Mouse (Mus musculus) embryonic facial prominence, embryonic 11.5 days (tissue): ENCODE data around the gene Mylk. TPM values are rescaled to one million over a fixed set of nuclear protein-coding genes. Genes with fewer than 3 reads are reported as not detected.

Experiments used
- ATAC-seq: fragments of 200-750 bp; cut with Nextera tagmentation; replicated peaks from 2 replicates; pipeline ENCODE4 v1.8.0; 2017; ENCODE audit warnings: low read depth; ENCODE audit not compliant: insufficient number of reproducible peaks, low FRiP score, low TSS enrichment
- DNase-seq: peaks from one replicate; pipeline ENCODE4 v3.0.0-alpha.2; 2015; ENCODE audit warnings: low spot score
- H3K27ac ChIP-seq: fragments of 300-500 bp; sonication (generic); replicated peaks from 2 replicates; pipeline ENCODE4 v1.5.1; 2014; ENCODE audit warnings: mild to moderate bottlenecking, low read depth, low read length, control low read depth
- H3K27me3 ChIP-seq: fragments of 300-500 bp; sonication (generic); 2 replicates; pipeline ENCODE4 v1.6.1; 2014; ENCODE audit warnings: mild to moderate bottlenecking, low read length, moderate library complexity, mixed read lengths; ENCODE audit not compliant: control insufficient read depth, insufficient read depth
- H3K36me3 ChIP-seq: fragments of 300-500 bp; sonication (generic); replicated peaks from 2 replicates; pipeline ENCODE4 v1.6.1; 2014; ENCODE audit warnings: low read depth, mild to moderate bottlenecking, low read length, moderate library complexity, mixed read lengths; ENCODE audit not compliant: control insufficient read depth, insufficient read depth
- H3K4me1 ChIP-seq: fragments of 300-500 bp; sonication (generic); 2 replicates; pipeline ENCODE4 v1.6.1; 2014; ENCODE audit warnings: low read length, mixed read lengths; ENCODE audit not compliant: control insufficient read depth, insufficient read depth
- H3K4me2 ChIP-seq: fragments of 300-500 bp; sonication (generic); 2 replicates; pipeline ENCODE4 v1.6.1; 2014; ENCODE audit warnings: low read depth, mild to moderate bottlenecking, control low read depth, low read length, moderate library complexity
- H3K4me3 ChIP-seq: fragments of 300-500 bp; sonication (generic); 2 replicates; pipeline ENCODE4 v1.5.1; 2014; ENCODE audit warnings: low read depth, low read length, control low read depth
- H3K9ac ChIP-seq: fragments of 300-500 bp; sonication (generic); replicated peaks from 2 replicates; pipeline ENCODE4 v1.6.1; 2014; ENCODE audit warnings: mild to moderate bottlenecking, control low read depth, low read length
- H3K9me3 ChIP-seq: fragments of 300-500 bp; sonication (generic); replicated peaks from 2 replicates; pipeline ENCODE4 v1.6.1; 2016; ENCODE audit warnings: mild to moderate bottlenecking, low read length, inconsistent platforms, mixed read lengths; ENCODE audit not compliant: control insufficient read depth
- WGBS: fragments of 180-500 bp; shearing (Covaris S2); extraction: QIAGEN DNeasy Blood & Tissue Kit; methylation state at CpG from one replicate; pipeline ENCODE4 v1.1.7; 2014; 5-methylcytosine and 5-hydroxymethylcytosine counted together
- polyA plus RNA-seq: library from polyadenylated mRNA; unstranded; fragments of >200 nt; fragmentation: Nextera tagmentation; extraction: Ambion mirVana; gene quantifications from 2 replicates; pipeline ENCODE4 v1.2.1, GENCODE M21; 2014

Mylk gene
- polyA plus RNA-seq, 1 experiment from 2014 or later, result 5.8 TPM

GRCm38 (mm10) chr16:34991365-34991764 lies 246.4 kb downstream of the Mylk start:
- DNase-seq (no peak), ATAC-seq (no peak)
- no peaks in the 10 kb centered on the region for H3K27me3 ChIP-seq
- no peaks in the 10 kb centered on the region for H3K4me1 ChIP-seq
- no peak overlapping the region for H3K4me3 ChIP-seq
- 73% methylated on average over 3 of the region's 3 CpGs for WGBS
- no peak overlapping the region for H3K27ac ChIP-seq
- H3K36me3 ChIP-seq, result no peaks in the 10 kb centered on the region
- no peak overlapping the region for H3K4me2 ChIP-seq
- H3K9ac ChIP-seq, result no peak overlapping the region
- H3K9me3 ChIP-seq, result no peaks in the 10 kb centered on the region

GRCm38 (mm10) chr16:34992854-34993253 lies 247.8 kb downstream of the Mylk start:
- no peaks in the 10 kb centered on the region for H3K4me1 ChIP-seq
- no peak overlapping the region for H3K9ac ChIP-seq
- no peak overlapping the region for H3K27ac ChIP-seq
- no peaks in the 10 kb centered on the region for H3K27me3 ChIP-seq
- WGBS, result 94% methylated on average over 5 of the region's 5 CpGs
- no peaks in the 10 kb centered on the region for H3K9me3 ChIP-seq
- H3K36me3 ChIP-seq, result no peaks in the 10 kb centered on the region
- DNase-seq (no peak), ATAC-seq (no peak)
- H3K4me3 ChIP-seq, result no peak overlapping the region
- H3K4me2 ChIP-seq, result no peak overlapping the region

- ATAC-seq (no peak), DNase-seq (no peak)
- Histone ChIP-seq H3K9ac (no peak overlapping the region), H3K36me3 (no peaks in the 10 kb centered on the region), H3K27ac (no peak overlapping the region), H3K4me3 (no peak overlapping the region), H3K27me3 (no peaks in the 10 kb centered on the region), H3K9me3 (no peaks in the 10 kb centered on the region), H3K4me1 (no peaks in the 10 kb centered on the region), H3K4me2 (no peak overlapping the region)
- 85% methylated on average over 10 of the region's 10 CpGs for WGBS
Observed at GRCm38 (mm10) chr16:34993694-34994330, 248.8 kb downstream of the Mylk start.

- H3K9ac ChIP-seq, result no peak overlapping the region
- H3K27me3 ChIP-seq, result no peaks in the 10 kb centered on the region
- H3K4me1 ChIP-seq, result no peaks in the 10 kb centered on the region
- no peaks in the 10 kb centered on the region for H3K9me3 ChIP-seq
- no peak overlapping the region for H3K27ac ChIP-seq
- DNase-seq (no peak), ATAC-seq (no peak)
- H3K4me2 ChIP-seq, result no peak overlapping the region
- no peaks in the 10 kb centered on the region for H3K36me3 ChIP-seq
- H3K4me3 ChIP-seq, result no peak overlapping the region
- 78% methylated on average over 9 of the region's 9 CpGs for WGBS
Observed at GRCm38 (mm10) chr16:34994641-34995141, 249.7 kb downstream of the Mylk start.

- 72% methylated on average over 5 of the region's 5 CpGs for WGBS
- ATAC-seq (no peak), DNase-seq (no peak)
- no peaks in the 10 kb centered on the region for H3K9me3 ChIP-seq
- H3K27ac ChIP-seq, result no peak overlapping the region
- no peak overlapping the region for H3K4me3 ChIP-seq
- no peak overlapping the region for H3K9ac ChIP-seq
- H3K27me3 ChIP-seq, result no peaks in the 10 kb centered on the region
- no peaks in the 10 kb centered on the region; the same call in 1 of the 2 replicates for H3K4me1 ChIP-seq
- H3K36me3 ChIP-seq, result no peaks in the 10 kb centered on the region
- H3K4me2 ChIP-seq, result no peak overlapping the region
Observed at GRCm38 (mm10) chr16:34996133-34996532, 251.1 kb downstream of the Mylk start.

- H3K36me3 ChIP-seq, result no peaks in the 10 kb centered on the region
- no peak overlapping the region for H3K4me3 ChIP-seq
- WGBS, result 42% methylated on average over 4 of the region's 4 CpGs
- no peak overlapping the region for H3K27ac ChIP-seq
- H3K9me3 ChIP-seq, result no peaks in the 10 kb centered on the region
- no peak overlapping the region for H3K9ac ChIP-seq
- no peaks in the 10 kb centered on the region for H3K27me3 ChIP-seq
- H3K4me1 ChIP-seq, result no peaks in the 10 kb centered on the region; the same call in 1 of the 2 replicates
- DNase-seq (no peak), ATAC-seq (no peak)
- no peak overlapping the region for H3K4me2 ChIP-seq
Observed at GRCm38 (mm10) chr16:34997052-34997451, 252.0 kb downstream of the Mylk start.

- Histone ChIP-seq H3K27ac (no peak overlapping the region), H3K27me3 (no peaks in the 10 kb centered on the region), H3K9me3 (no peaks in the 10 kb centered on the region), H3K36me3 (no peaks in the 10 kb centered on the region), H3K4me2 (no peak overlapping the region), H3K9ac (no peak overlapping the region), H3K4me3 (no peak overlapping the region), H3K4me1 (no peaks in the 10 kb centered on the region; the same call in 1 of the 2 replicates)
- WGBS, result 67% methylated on average over 10 of the region's 10 CpGs
- DNase-seq (no peak), ATAC-seq (no peak)
Observed at GRCm38 (mm10) chr16:34997576-34997975, 252.6 kb downstream of the Mylk start.

- Histone ChIP-seq H3K27me3 (no peaks in the 10 kb centered on the region), H3K4me2 (no peak overlapping the region), H3K4me1 (no peaks in the 10 kb centered on the region; the same call in 1 of the 2 replicates), H3K9me3 (no peaks in the 10 kb centered on the region), H3K9ac (no peak overlapping the region), H3K36me3 (no peaks in the 10 kb centered on the region), H3K4me3 (no peak overlapping the region), H3K27ac (no peak overlapping the region)
- no peak for ATAC-seq
- no peak for DNase-seq
- WGBS, result 81% methylated on average over 3 of the region's 3 CpGs
Observed at GRCm38 (mm10) chr16:34999016-34999415, 254.0 kb downstream of the Mylk start.
